Mouse (Mus musculus) neural tube, embryonic 13.5 days (tissue): ENCODE data around the gene Sec61a1. TPM values are rescaled to one million over a fixed set of nuclear protein-coding genes. Genes with fewer than 3 reads are reported as not detected.

Experiments used
- ATAC-seq: fragments of 200-750 bp; cut with Nextera tagmentation; 2 replicates; pipeline ENCODE4 v1.8.0; 2017; ENCODE audit warnings: low read depth, mild to moderate bottlenecking, moderate TSS enrichment, moderate library complexity
- H3K27ac ChIP-seq: fragments of 300-500 bp; sonication (generic); replicated peaks from 2 replicates; pipeline ENCODE4 v1.5.1; 2015; ENCODE audit warnings: moderate library complexity, mild to moderate bottlenecking, inconsistent platforms
- H3K27me3 ChIP-seq: fragments of 300-500 bp; sonication (generic); 2 replicates; pipeline ENCODE4 v1.6.1; 2015; ENCODE audit warnings: mild to moderate bottlenecking, inconsistent platforms
- H3K36me3 ChIP-seq: fragments of 300-500 bp; sonication (generic); 2 replicates; pipeline ENCODE4 v1.6.1; 2015; ENCODE audit warnings: mild to moderate bottlenecking, inconsistent platforms
- H3K4me1 ChIP-seq: fragments of 300-500 bp; sonication (generic); replicated peaks from 2 replicates; pipeline ENCODE4 v1.6.1; 2015; ENCODE audit warnings: inconsistent platforms
- H3K4me2 ChIP-seq: fragments of 300-500 bp; sonication (generic); 2 replicates; pipeline ENCODE4 v1.6.1; 2015; ENCODE audit warnings: inconsistent platforms, mild to moderate bottlenecking, moderate library complexity
- H3K4me3 ChIP-seq: fragments of 300-500 bp; sonication (generic); 2 replicates; pipeline ENCODE4 v1.5.1; 2015; ENCODE audit warnings: mild to moderate bottlenecking, inconsistent platforms
- H3K9ac ChIP-seq: fragments of 300-500 bp; sonication (generic); 2 replicates; pipeline ENCODE4 v1.6.1; 2015; ENCODE audit warnings: moderate library complexity, mild to moderate bottlenecking, inconsistent platforms
- H3K9me3 ChIP-seq: fragments of 300-500 bp; sonication (generic); 2 replicates; pipeline ENCODE4 v1.6.1; 2016; ENCODE audit warnings: inconsistent platforms
- WGBS: fragments of 180-500 bp; shearing (Covaris S2); methylation state at CpG from one replicate; pipeline ENCODE4 v1.1.7; 2015; 5-methylcytosine and 5-hydroxymethylcytosine counted together
- polyA plus RNA-seq: library from polyadenylated mRNA; unstranded; fragments of >200 nt; fragmentation: Nextera tagmentation; extraction: Ambion mirVana; gene quantifications from 2 replicates; pipeline ENCODE4 v1.2.1, GENCODE M21; 2015

Gene Sec61a1
- polyA plus RNA-seq, 1 experiment from 2014 or later, result 164 TPM

DNA sequence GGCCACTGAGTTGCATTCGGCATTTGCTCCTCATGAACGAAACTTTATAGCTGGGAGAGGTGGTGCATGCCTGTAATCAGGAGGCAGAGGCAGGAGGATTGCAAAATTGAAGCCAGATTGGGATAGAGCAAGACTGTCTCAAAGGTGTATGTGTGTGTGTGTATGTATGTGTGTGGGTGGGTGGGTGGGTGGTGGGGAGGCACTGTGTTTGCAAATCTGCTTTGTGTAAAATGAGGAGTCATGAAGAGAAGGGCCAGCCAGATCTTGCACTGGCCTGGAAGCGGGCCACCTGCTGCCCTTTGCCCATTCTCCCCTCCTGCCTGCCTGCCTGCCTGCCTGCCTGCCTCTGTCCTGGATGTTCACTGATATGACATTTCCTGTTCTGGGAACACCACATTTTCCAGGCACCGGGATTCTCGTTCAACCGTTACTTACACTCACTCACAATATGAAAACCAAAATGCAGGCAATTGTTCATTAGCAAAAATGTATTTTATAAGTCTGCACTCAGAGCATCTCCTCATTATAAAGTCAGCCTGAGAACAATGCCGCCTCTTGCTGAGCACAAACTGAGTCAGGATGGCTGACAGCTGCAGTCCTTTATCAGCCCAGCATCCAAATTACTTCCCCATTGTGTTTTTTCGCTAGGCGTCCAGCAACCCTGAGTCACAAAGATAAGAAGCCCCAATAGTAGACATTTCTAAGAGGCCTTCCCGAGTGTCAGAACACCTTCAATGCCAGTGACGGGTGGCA is 26.1 kb upstream of the Sec61a1 start:
- no peak overlapping the region for H3K4me2 ChIP-seq
- WGBS, result 33% methylated on average over 11 of the region's 11 CpGs
- H3K27ac ChIP-seq, result no peak overlapping the region
- no peak overlapping the region for H3K4me3 ChIP-seq
- peaks cover 21% of the 10 kb centered on the region for H3K27me3 ChIP-seq
- H3K4me1 ChIP-seq, result peaks cover 10% of the 10 kb centered on the region
- H3K9me3 ChIP-seq, result no peaks in the 10 kb centered on the region
- H3K36me3 ChIP-seq, result no peaks in the 10 kb centered on the region
- H3K9ac ChIP-seq, result peak overlapping the region; percentile 42; the same call in 1 of the 2 replicates
- no peak for ATAC-seq

DNA sequence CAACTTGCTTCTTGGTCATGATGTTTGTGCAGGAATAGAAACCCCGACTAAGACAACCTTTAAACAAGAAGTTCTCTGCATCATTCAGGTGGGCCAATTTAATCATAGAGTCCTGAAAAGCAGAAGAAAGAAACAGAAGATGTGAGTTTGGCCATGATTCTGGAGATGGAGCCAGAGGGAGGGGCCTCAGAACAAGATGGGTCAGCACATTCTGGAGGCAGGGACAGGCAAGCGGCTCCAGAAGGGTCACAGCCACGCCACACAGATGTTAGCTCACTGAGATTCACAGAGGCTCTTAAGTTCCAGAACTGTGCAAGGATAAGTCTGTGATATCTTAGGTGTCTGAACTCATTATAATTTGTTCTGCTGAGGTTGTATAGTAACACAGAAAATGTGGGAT is 25.5 kb upstream of the Sec61a1 start:
- H3K27me3 ChIP-seq, result peaks cover 21% of the 10 kb centered on the region
- no peak overlapping the region for H3K4me3 ChIP-seq
- no peaks in the 10 kb centered on the region for H3K9me3 ChIP-seq
- 76% methylated on average over 3 of the region's 3 CpGs for WGBS
- no peak for ATAC-seq
- no peak overlapping the region for H3K4me2 ChIP-seq
- H3K4me1 ChIP-seq, result peaks cover 10% of the 10 kb centered on the region
- H3K27ac ChIP-seq, result no peak overlapping the region
- no peak overlapping the region for H3K9ac ChIP-seq
- no peaks in the 10 kb centered on the region for H3K36me3 ChIP-seq

DNA sequence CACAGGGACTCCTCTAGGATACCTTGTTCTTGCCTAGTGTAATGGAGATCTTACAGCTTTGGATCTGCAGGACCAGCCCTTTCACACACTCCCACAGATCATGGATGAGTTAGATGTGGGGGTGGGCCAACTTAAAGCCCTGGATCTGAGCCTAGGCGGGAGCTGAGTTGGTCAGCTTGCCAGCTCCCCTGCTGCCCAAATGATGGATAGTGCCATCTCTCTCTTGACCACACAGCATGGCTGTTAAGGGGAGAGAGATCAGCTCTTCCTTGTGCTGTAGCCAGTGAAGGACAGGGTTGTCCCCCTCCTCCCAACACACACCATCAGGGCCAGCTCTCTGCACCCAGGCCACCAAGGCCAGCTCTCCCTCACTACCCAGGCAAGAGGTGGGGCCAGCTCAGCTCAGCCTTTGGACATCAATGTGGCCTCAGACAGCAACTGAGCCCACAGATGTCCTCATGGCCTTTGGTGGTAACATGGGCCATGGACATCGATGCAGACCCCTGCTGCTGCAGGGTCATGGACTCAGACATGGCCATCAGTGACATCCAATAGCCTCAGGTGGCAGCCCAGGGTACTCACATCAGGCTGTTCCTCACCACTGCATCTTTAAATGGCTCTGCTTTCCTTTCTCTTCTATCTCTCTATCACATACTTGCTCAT is 21.5 kb upstream of the Sec61a1 start:
- Histone ChIP-seq H3K9ac (no peak overlapping the region), H3K4me3 (no peak overlapping the region), H3K9me3 (no peaks in the 10 kb centered on the region), H3K4me2 (no peak overlapping the region), H3K27ac (no peak overlapping the region), H3K4me1 (peaks cover 5% of the 10 kb centered on the region), H3K27me3 (peaks cover 3% of the 10 kb centered on the region; the same call in 1 of the 2 replicates), H3K36me3 (no peaks in the 10 kb centered on the region)
- no peak for ATAC-seq
- 60% methylated on average over 2 of the region's 2 CpGs for WGBS

DNA sequence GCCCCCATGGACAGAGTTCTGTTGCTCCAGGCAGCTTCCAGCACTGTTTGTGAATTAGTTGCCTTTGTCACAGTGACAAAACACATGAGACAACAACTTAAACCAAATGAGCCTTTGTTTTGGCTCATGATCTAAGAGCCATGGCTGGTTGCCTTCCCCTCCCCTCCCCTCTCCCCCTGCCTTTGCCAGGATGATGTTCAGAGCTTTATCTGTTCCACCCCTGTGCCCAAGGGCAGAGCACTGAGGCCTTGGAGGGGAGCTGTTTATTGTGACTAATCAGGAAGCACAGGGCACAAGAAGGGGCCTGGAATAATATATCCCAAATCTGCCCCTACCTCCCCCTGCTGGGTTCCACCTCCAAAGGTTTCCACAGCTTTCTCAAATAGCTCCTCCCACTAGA is 11.6 kb upstream of the Sec61a1 start:
- Histone ChIP-seq H3K9ac (no peak overlapping the region), H3K4me3 (no peak overlapping the region), H3K27ac (no peak overlapping the region), H3K36me3 (no peaks in the 10 kb centered on the region), H3K9me3 (no peaks in the 10 kb centered on the region), H3K4me1 (no peaks in the 10 kb centered on the region), H3K4me2 (no peak overlapping the region), H3K27me3 (peaks cover under 1% of the 10 kb centered on the region)
- ATAC-seq, result no peak

- Histone ChIP-seq H3K4me1 (peaks cover 9% of the 10 kb centered on the region), H3K9ac (no peak overlapping the region), H3K4me3 (no peak overlapping the region), H3K27me3 (no peaks in the 10 kb centered on the region; the same call in 1 of the 2 replicates), H3K27ac (no peak overlapping the region), H3K9me3 (no peaks in the 10 kb centered on the region), H3K4me2 (no peak overlapping the region), H3K36me3 (no peaks in the 10 kb centered on the region)
- no peak for ATAC-seq
- 92% methylated on average over 4 of the region's 4 CpGs for WGBS
These were observed 5.4 kb upstream of the Sec61a1 start for GRCm38 (mm10) chr6:88524056-88524455.

DNA sequence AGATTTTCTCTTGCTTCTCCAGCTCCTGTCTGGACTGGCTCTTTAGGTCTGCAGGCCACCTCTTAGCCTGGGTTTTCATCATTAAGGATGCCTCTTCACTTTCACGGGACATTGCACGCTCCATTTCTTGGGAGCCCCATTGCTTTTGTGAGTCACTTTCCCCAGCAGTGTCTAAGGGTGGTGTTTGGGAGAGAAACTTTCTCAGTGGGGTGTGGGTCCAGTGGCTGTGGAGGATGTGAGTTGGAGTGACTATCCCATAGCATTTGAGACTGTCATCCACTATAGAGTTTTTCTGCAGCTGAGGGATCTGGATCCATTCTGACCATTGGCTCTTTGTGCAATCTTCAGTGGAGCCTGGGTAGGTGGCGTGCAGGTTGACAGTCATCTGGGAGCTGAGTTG is 4.7 kb upstream of the Sec61a1 start:
- H3K4me3 ChIP-seq, result no peak overlapping the region
- 93% methylated on average over 3 of the region's 3 CpGs for WGBS
- ATAC-seq, result no peak
- peaks cover 9% of the 10 kb centered on the region for H3K4me1 ChIP-seq
- no peaks in the 10 kb centered on the region; the same call in 1 of the 2 replicates for H3K27me3 ChIP-seq
- H3K9ac ChIP-seq, result no peak overlapping the region
- no peak overlapping the region for H3K27ac ChIP-seq
- H3K9me3 ChIP-seq, result no peaks in the 10 kb centered on the region
- H3K4me2 ChIP-seq, result no peak overlapping the region
- H3K36me3 ChIP-seq, result no peaks in the 10 kb centered on the region

GRCm38 (mm10) chr6:88523043-88523442 is 4.3 kb upstream of the Sec61a1 start:
- Histone ChIP-seq H3K36me3 (no peaks in the 10 kb centered on the region), H3K4me1 (peaks cover 9% of the 10 kb centered on the region), H3K4me2 (no peak overlapping the region), H3K9ac (no peak overlapping the region), H3K27me3 (no peaks in the 10 kb centered on the region; the same call in 1 of the 2 replicates), H3K9me3 (no peaks in the 10 kb centered on the region), H3K27ac (no peak overlapping the region), H3K4me3 (no peak overlapping the region)
- ATAC-seq, result no peak
- 76% methylated on average over 3 of the region's 3 CpGs for WGBS

DNA sequence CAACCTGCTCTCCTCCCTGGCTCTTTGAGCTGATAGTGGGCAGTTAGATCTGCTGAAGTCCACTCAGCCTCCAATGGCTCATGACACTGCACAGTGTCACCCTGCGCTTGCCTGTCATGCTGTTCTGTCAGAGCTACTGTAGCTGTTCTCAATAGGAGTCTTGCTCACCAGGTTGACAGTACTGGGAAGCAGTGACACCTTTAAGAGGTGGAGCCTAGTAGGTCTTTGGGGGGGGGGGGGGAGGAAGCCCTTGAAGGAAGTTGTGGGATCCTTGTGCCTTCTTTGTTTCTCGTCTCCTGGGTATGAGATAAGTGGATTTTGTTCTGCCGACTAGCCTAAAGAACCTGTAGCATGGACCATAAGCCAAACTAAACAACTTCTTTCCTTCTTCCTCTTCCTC is 3.9 kb upstream of the Sec61a1 start:
- ATAC-seq, result no peak
- 81% methylated on average over 3 of the region's 3 CpGs for WGBS

DNA sequence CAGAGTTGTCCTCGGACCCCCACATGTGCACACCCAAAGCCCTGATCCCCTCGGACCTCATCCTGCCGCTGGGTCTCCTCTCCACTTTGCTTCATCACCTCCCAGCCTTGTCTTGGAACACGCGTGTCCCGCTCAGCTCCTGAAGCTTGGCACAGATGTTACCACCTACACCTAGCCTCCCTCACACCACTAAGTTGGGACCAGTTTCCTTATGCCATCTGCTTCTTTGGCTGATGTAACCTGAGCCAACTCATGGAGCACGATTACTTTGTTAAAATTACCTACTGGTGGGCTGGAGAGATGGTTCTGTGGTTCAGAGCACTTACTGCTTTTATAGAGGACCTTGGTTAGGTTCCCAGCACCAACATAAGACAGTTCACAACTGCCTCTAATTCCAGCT is 3.1 kb upstream of the Sec61a1 start:
- Histone ChIP-seq H3K9ac (no peak overlapping the region), H3K27me3 (no peaks in the 10 kb centered on the region), H3K4me1 (peaks cover 22% of the 10 kb centered on the region), H3K4me3 (no peak overlapping the region), H3K27ac (no peak overlapping the region), H3K4me2 (no peak overlapping the region), H3K9me3 (no peaks in the 10 kb centered on the region), H3K36me3 (no peaks in the 10 kb centered on the region)
- 86% methylated on average over 7 of the region's 7 CpGs for WGBS
- no peak for ATAC-seq

More for the DNA sequence above, 3.9 kb upstream of the Sec61a1 start:
- Histone ChIP-seq H3K27me3 (no peaks in the 10 kb centered on the region; the same call in 1 of the 2 replicates), H3K4me1 (peaks cover 14% of the 10 kb centered on the region), H3K9ac (no peak overlapping the region), H3K9me3 (no peaks in the 10 kb centered on the region), H3K4me3 (no peak overlapping the region), H3K27ac (no peak overlapping the region), H3K4me2 (no peak overlapping the region), H3K36me3 (no peaks in the 10 kb centered on the region)

- peaks cover 33% of the 10 kb centered on the region for H3K4me1 ChIP-seq
- peaks cover 32% of the 10 kb centered on the region for H3K36me3 ChIP-seq
- 12% methylated on average over 18 of the region's 18 CpGs for WGBS
- H3K27me3 ChIP-seq, result no peaks in the 10 kb centered on the region
- H3K9ac ChIP-seq, result peak overlapping the region; percentile 92
- peak overlapping the region; percentile 93 for H3K27ac ChIP-seq
- H3K9me3 ChIP-seq, result no peaks in the 10 kb centered on the region
- H3K4me3 ChIP-seq, result peak overlapping the region; percentile 96
- H3K4me2 ChIP-seq, result peak overlapping the region; percentile 95
- ATAC-seq, result no peak
These were observed 853 bp downstream of the Sec61a1 start for GRCm38 (mm10) chr6:88517701-88518403.

- WGBS, result 81% methylated on average over 5 of the region's 5 CpGs
- Histone ChIP-seq H3K9me3 (no peaks in the 10 kb centered on the region), H3K4me3 (no peak overlapping the region), H3K4me1 (peaks cover 33% of the 10 kb centered on the region), H3K4me2 (peak overlapping the region; percentile 95), H3K9ac (peak overlapping the region; percentile 14), H3K27me3 (no peaks in the 10 kb centered on the region), H3K27ac (no peak overlapping the region), H3K36me3 (peaks cover 44% of the 10 kb centered on the region)
- ATAC-seq, result no peak
These were observed 2.0 kb downstream of the Sec61a1 start for GRCm38 (mm10) chr6:88516667-88517066.

DNA sequence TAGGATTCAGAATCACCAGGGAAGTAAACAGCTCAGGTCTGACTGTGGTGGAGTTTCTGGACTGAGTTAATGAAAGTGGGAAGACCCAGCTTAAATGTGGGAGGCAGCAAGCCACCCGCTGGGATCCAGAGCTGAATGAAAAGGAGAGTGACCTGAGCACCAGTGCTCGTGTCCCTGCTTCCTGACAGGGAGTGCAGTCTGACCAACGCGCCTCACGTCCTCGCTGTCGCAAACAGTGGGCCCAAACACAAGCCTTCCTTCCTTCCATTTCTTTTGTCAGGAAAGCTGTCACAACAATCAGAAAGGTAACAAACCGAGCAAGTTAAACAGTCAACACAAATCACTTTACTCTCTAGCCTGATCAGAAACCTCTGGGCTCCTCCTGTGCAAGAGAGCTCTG is 2.7 kb downstream of the Sec61a1 start:
- no peak for ATAC-seq
- Histone ChIP-seq H3K4me2 (no peak overlapping the region), H3K9me3 (no peaks in the 10 kb centered on the region), H3K36me3 (peaks cover 51% of the 10 kb centered on the region), H3K4me1 (peaks cover 33% of the 10 kb centered on the region), H3K27ac (no peak overlapping the region), H3K27me3 (no peaks in the 10 kb centered on the region), H3K9ac (no peak overlapping the region), H3K4me3 (no peak overlapping the region)
- 86% methylated on average over 8 of the region's 8 CpGs for WGBS
